Mouse (Mus musculus): ENCODE data around the gene Kcnma1.

GRCm38 (mm10) chr14:23517374-23517773 lies 496.9 kb downstream of the Kcnma1 start:
- TF ChIP-seq CTCF (IDR thresholded peaks at IDR 0.05; ENCODE audit: borderline replicate concordance, control insufficient read depth, extremely low read depth, insufficient read depth, low read length, poor library complexity) (no peak), POLR2A (IDR thresholded peaks at IDR 0.05; ENCODE audit: control insufficient read depth, extremely low read depth, insufficient read depth, low read length, poor library complexity) (no peak)
